Mouse (Mus musculus) G1E (cell line): Measurements from ENCODE around the gene Hoxa11.

Experiments
- CTCF ChIP-seq: IDR thresholded peaks from 2 replicates; pipeline ENCODE4 v1.5.1; 2012; ENCODE audit warnings: low read depth, low read length, inconsistent platforms, mixed read lengths
- GATA1 ChIP-seq: IDR thresholded peaks from 2 replicates; pipeline ENCODE4 v1.6.1; 2012; ENCODE audit warnings: borderline replicate concordance, low read length, inconsistent platforms, mixed read lengths

DNA sequence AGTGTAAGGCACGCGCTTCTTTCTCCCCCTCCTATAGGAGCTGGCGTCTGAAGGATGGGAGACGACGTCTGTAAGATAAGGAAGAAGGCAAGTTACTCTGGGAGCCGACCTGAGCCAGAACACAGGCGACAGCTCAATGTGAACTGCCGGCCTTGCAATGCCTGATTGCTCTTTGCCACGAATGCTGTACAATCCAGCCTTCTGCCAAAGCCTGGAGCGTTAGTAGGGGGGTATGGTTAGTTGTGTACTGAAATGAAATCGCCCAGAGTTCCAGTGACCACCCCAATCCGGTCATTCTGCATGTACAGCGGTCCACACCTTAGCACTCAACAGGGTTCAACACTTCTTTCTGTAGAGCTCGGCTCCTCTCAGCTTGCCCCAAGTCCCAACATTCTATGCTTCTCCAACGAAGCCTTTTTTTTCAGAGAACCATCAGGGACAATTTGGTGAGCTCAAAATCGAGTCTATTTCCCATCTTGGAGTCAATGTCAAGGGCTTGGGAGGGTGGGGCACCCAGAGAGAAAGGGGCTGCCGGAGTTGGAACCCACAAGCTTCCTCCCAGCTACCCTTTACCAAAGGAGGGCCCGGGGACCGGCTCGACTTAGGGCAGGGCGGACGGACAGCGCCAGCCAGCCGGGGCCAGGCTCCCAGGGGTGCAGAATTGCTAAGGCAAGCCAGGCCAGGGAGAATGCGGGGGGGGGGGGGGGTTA is 13.6 kb upstream of the Hoxa11 start:
- no peak for TF ChIP-seq GATA1
- TF ChIP-seq CTCF: no peak
